Mouse (Mus musculus): ENCODE measurements around the gene Arhgef39. TPM values are rescaled to one million over a fixed set of nuclear protein-coding genes. Genes with fewer than 3 reads are reported as not detected.

The Arhgef39 gene
- polyA plus RNA-seq, 1 experiment from 2014 or later, result 33.1 TPM

DNA sequence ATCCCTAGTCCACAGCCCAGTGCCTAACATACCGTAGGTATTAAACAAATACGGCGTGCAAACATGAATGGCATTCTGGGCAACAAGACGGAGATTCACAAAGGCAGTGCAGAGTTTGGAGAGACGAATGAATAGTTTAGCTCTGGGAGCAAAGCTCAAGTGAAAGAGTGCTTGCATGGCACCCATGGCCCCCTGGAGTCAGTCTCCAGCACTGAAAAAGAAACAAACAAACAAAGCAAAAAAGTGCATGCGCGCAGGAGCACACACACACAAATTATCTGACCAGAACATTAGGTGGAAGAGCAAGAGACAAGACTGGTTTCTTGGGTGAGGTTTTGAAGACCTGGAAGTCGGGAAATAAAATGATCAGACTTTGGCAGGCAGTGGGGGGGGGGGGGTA lies 6.6 kb upstream of the Arhgef39 start:
- ATAC-seq (ENCODE audit: low FRiP score, low read depth), result no peak
- Histone ChIP-seq H3K36me3 (no peaks in the 10 kb centered on the region), H3K4me3 (no peak overlapping the region), H3K9me3 (no peaks in the 10 kb centered on the region), H3K4me2 (replicated peaks) (no peak overlapping the region), H3K4me1 (peaks cover 18% of the 10 kb centered on the region), H3K27me3 (peaks cover 54% of the 10 kb centered on the region), H3K27ac (replicated peaks) (no peak overlapping the region), H3K9ac (replicated peaks) (no peak overlapping the region)
- 68% methylated on average over 8 of the region's 8 CpGs for WGBS

DNA sequence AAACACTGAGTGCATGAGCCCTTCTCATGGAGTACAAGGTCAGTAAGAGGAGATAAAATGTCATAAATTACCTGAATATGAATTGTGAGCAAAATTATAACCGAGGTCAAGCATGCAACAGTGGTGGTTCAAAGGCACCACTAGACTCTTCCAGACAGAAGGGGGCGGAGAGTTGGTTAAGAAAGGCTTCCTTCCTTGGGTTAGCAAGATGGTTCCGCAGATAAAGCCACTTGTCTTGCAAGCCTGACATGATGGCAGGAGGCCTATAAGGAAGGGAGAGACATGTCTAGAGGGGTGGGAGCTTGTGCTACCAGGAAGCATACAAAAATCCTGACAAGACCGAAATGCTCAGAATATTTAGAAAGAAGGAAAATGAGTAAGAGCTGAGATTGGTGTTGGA lies 4.8 kb upstream of the Arhgef39 start:
- Histone ChIP-seq H3K27ac (replicated peaks) (no peak overlapping the region), H3K4me2 (replicated peaks) (no peak overlapping the region), H3K9me3 (no peaks in the 10 kb centered on the region), H3K36me3 (no peaks in the 10 kb centered on the region), H3K9ac (replicated peaks) (no peak overlapping the region), H3K4me1 (peaks cover 15% of the 10 kb centered on the region), H3K4me3 (no peak overlapping the region), H3K27me3 (peaks cover 55% of the 10 kb centered on the region)
- WGBS, result 90% methylated on average over 4 of the region's 4 CpGs
- ATAC-seq (ENCODE audit: low FRiP score, low read depth), result no peak

DNA sequence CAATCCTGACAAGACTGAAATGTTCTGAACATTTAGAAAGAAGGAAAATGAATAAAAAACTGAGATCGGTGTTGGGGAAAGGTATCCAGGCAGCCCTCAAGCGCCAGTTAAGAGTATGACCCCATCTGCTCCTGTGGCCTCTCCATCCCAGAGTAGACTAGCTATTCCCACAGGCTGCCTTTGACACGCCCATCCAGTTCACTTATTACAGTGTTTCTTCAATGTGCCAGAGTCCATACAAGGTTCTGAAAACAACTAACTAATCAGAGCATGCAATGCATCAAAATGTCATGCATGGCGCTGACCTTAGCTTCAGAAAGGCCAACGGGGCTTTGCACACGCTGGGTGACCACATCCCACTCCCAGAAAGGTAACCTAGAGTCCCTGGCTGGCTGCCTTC lies 4.0 kb upstream of the Arhgef39 start:
- Histone ChIP-seq H3K9me3 (no peaks in the 10 kb centered on the region), H3K36me3 (no peaks in the 10 kb centered on the region), H3K4me2 (replicated peaks) (no peak overlapping the region), H3K27me3 (peaks cover 48% of the 10 kb centered on the region), H3K27ac (replicated peaks) (no peak overlapping the region), H3K9ac (replicated peaks) (no peak overlapping the region), H3K4me1 (peaks cover 13% of the 10 kb centered on the region), H3K4me3 (no peak overlapping the region)
- ATAC-seq (ENCODE audit: low FRiP score, low read depth), result no peak
- WGBS, result 88% methylated on average over 6 of the region's 6 CpGs

DNA sequence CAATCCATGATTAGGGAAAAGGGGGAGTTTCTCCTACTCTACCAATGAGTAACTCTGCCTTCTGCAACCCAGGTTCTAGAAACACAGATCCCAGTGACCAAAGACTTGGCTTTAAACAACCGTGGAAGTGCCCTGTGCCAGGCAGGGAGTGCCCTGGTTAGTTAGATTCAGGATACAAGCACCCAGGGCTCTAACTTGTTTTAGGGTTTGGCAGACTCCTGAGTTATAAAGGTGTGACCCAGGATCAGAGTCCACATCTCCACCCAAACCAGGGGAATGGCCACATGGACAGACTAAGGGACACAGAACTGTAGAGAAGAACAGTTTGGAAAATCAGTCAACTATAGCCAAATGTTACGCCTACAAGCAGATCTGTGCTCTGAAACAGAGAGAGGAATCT lies 3.5 kb upstream of the Arhgef39 start:
- H3K36me3 ChIP-seq, result no peaks in the 10 kb centered on the region
- H3K27me3 ChIP-seq, result peaks cover 43% of the 10 kb centered on the region
- WGBS, result 76% methylated on average over 2 of the region's 2 CpGs

DNA sequence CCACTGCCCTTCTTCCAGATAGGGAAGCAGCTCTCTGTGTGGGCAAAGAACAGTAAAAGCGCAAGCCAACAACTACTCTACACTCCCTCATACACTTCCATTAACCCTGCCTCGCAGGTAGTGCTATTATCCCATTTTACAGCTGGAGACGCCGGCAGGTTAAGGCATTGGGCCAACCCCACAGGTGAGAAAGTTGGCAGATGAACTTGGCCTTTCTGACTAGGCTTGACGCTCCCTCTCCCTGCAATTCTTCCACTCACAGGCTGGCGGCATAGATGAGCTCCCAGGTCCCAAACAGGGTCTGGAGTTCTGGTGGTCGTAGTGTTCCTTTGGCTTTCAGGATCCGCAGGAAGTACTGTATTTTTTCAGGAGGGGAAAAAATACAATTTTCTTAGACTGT lies 512 bp downstream of the Arhgef39 start:
- no peak overlapping the region for H3K27ac ChIP-seq (replicated peaks)

More for the DNA sequence above, 3.5 kb upstream of the Arhgef39 start:
- H3K9ac ChIP-seq (replicated peaks), result no peak overlapping the region
- no peak overlapping the region for H3K27ac ChIP-seq (replicated peaks)
- peaks cover 13% of the 10 kb centered on the region for H3K4me1 ChIP-seq
- no peak for ATAC-seq (ENCODE audit: low FRiP score, low read depth)
- H3K9me3 ChIP-seq, result no peaks in the 10 kb centered on the region
- no peak overlapping the region for H3K4me3 ChIP-seq
- no peak overlapping the region for H3K4me2 ChIP-seq (replicated peaks)

DNA sequence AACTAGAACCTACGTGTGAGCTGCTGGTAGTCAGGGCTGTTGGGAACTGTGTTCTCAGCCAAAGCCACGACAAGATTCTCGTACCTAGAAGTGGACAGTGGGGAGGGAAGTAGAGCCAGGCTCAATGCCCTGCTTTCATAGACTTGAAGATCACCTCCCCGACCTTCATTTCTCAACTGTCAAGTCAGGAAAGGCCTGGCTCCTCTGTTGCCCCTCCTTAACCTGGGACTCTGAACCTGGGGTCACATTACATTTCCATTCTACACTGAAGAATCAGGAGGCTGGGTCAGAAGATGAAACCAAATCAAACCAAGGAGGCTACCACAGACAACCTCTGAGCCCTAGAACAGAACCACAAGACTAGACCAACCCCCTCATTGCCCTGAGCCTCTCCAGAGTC lies 1.5 kb downstream of the Arhgef39 start:
- H3K4me3 ChIP-seq, result peak overlapping the region; percentile 57
- H3K9me3 ChIP-seq, result no peaks in the 10 kb centered on the region
- H3K4me2 ChIP-seq (replicated peaks), result peak overlapping the region; percentile 78
- WGBS, result 79% methylated on average over 4 of the region's 4 CpGs
- ATAC-seq (ENCODE audit: low FRiP score, low read depth), result no peak
- H3K27me3 ChIP-seq, result peaks cover 38% of the 10 kb centered on the region
- 0 out of 2 replicates have a peak, but pooled peaks cover 2% of the 10 kb centered on the region for H3K36me3 ChIP-seq
- no peak overlapping the region for H3K27ac ChIP-seq (replicated peaks)
- peak overlapping the region; percentile 44 for H3K9ac ChIP-seq (replicated peaks)
- peaks cover 39% of the 10 kb centered on the region for H3K4me1 ChIP-seq

More for the DNA sequence above, 512 bp downstream of the Arhgef39 start:
- peak overlapping the region; percentile 59 for H3K9ac ChIP-seq (replicated peaks)
- 0 out of 2 replicates have a peak, but pooled peaks cover 2% of the 10 kb centered on the region for H3K36me3 ChIP-seq
- H3K4me3 ChIP-seq, result peak overlapping the region; percentile 57
- peak; percentile 25 for ATAC-seq (ENCODE audit: low FRiP score, low read depth)
- H3K4me1 ChIP-seq, result peaks cover 38% of the 10 kb centered on the region
- H3K4me2 ChIP-seq (replicated peaks), result peak overlapping the region; percentile 78
- peaks cover 42% of the 10 kb centered on the region for H3K27me3 ChIP-seq
- H3K9me3 ChIP-seq, result no peaks in the 10 kb centered on the region
- WGBS, result 15% methylated on average over 8 of the region's 8 CpGs

DNA sequence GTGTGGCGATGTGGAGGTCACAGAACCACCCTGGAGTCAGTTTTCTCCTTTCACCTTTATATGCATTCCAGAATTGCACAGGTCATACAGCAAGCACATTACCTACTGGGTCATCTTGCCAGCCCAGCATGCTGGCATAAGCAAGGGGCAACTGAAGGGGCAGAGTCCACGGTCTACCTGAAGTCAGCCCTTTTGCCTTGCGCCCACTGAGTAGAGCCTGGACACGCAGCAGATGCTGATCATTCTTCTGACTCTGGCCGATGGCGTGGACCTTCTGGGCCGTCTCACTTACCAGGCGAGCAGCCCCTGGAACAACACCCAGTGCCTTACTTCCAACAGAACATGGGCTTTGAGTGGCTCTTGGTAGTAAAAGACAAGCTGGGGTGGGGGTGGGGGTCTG lies 2.1 kb downstream of the Arhgef39 start:
- H3K36me3 ChIP-seq, result 0 out of 2 replicates have a peak, but pooled peaks cover 2% of the 10 kb centered on the region
- no peak overlapping the region; the same call in 1 of the 2 replicates for H3K4me3 ChIP-seq
- no peak overlapping the region for H3K27ac ChIP-seq (replicated peaks)
- H3K4me2 ChIP-seq (replicated peaks), result peak overlapping the region; percentile 78
- peaks cover 38% of the 10 kb centered on the region for H3K27me3 ChIP-seq
- ATAC-seq (ENCODE audit: low FRiP score, low read depth), result no peak
- H3K9me3 ChIP-seq, result no peaks in the 10 kb centered on the region
- WGBS, result 95% methylated on average over 8 of the region's 8 CpGs
- H3K4me1 ChIP-seq, result peaks cover 39% of the 10 kb centered on the region
- H3K9ac ChIP-seq (replicated peaks), result no peak overlapping the region

DNA sequence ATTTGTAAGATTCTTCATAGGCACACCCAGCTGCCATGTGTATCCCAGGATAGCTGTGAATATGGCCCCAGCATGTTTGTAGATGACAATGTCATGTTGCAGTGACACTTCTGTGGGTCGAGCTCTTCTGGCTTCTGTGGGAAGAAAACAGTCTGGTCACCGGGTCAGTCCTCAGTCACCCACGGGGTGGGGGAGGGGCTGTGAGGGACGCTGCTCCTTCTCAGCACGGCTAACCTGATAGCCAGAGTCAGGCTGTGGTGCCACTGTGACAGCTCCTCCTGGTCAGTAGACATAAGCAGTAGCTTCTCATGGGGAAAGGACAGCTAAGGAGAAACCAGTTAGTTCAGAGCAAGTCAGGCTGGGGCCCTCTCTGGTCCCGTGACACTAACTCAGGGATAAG lies 2.9 kb downstream of the Arhgef39 start:
- Histone ChIP-seq H3K4me3 (no peak overlapping the region), H3K9me3 (no peaks in the 10 kb centered on the region), H3K4me2 (replicated peaks) (no peak overlapping the region), H3K27ac (replicated peaks) (no peak overlapping the region; the same call in 1 of the 2 replicates), H3K27me3 (peaks cover 34% of the 10 kb centered on the region), H3K9ac (replicated peaks) (no peak overlapping the region; the same call in 1 of the 2 replicates), H3K4me1 (peaks cover 39% of the 10 kb centered on the region), H3K36me3 (0 out of 2 replicates have a peak, but pooled peaks cover 2% of the 10 kb centered on the region)
- 50% methylated on average over 6 of the region's 6 CpGs for WGBS
- ATAC-seq (ENCODE audit: low FRiP score, low read depth), result no peak

DNA sequence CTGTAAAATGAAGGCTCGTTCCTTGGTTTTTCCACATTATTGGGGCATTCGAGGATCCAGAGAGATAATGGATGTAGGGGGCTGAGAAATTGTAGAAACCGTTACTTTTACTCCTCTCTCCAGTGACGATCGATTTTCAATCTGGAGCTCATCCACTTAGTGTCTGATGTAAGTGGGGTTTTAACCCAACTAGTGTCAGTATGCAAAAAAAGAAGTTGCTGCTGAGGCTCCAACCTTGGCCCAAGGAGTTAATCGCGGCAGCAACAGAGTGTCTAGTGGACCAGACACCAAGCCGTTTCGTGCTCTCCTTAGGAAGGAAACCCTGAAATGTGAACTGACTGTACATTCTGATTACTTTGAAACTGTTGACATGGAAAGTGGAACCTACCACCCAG lies 5.7 kb downstream of the Arhgef39 start:
- H3K36me3 ChIP-seq, result 0 out of 2 replicates have a peak, but pooled peaks cover 2% of the 10 kb centered on the region
- H3K27me3 ChIP-seq, result peaks cover 20% of the 10 kb centered on the region
- peak overlapping the region; percentile 76 for H3K9ac ChIP-seq (replicated peaks)
- H3K4me1 ChIP-seq, result peaks cover 36% of the 10 kb centered on the region
- no peak for ATAC-seq (ENCODE audit: low FRiP score, low read depth)
- WGBS, result 3% methylated on average over 9 of the region's 9 CpGs
- H3K9me3 ChIP-seq, result no peaks in the 10 kb centered on the region
- H3K4me3 ChIP-seq, result peak overlapping the region; percentile 65
- peak overlapping the region; percentile 66 for H3K4me2 ChIP-seq (replicated peaks)
- H3K27ac ChIP-seq (replicated peaks), result peak overlapping the region; percentile 90

DNA sequence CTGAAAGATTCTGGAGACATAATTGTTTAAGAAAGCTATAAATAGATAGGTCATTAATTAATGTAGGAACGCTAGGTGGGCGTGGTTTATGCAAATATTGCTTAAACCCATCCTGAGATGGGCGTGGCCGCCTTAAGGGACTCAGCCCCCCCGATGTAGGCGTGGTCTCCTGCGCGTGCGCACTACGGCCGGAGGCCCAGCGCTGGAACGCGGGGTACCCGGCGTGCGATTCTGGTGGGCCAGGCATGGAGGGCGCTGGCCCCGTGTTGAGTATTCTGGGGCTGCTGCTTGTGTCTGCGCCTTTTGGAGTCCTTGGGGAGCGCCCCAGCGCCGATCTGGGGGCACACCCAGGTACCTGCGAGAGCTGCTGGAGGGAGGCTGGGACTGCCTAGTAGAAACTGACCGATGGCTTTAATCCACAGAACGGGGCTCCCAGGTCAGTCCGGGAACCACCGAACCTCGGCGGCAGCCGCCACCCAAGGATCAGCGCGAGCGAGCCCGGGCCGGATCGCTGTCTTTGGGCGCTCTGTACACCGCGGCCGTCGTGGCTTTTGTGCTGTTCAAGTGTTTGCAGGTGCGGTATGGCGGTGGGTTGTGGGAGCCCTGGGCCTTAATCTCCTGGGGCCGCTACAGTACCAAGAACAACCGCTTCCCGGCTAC lies 6.2 kb downstream of the Arhgef39 start:
- under 1% methylated on average over 47 of the region's 47 CpGs for WGBS
- peaks cover 20% of the 10 kb centered on the region for H3K27me3 ChIP-seq
- peak overlapping the region; percentile 65 for H3K4me3 ChIP-seq
- peak overlapping the region; percentile 66 for H3K4me2 ChIP-seq (replicated peaks)
- H3K36me3 ChIP-seq, result 0 out of 2 replicates have a peak, but pooled peaks cover 2% of the 10 kb centered on the region
- peaks cover 31% of the 10 kb centered on the region for H3K4me1 ChIP-seq
- H3K9ac ChIP-seq (replicated peaks), result peak overlapping the region; percentile 76
- H3K27ac ChIP-seq (replicated peaks), result peak overlapping the region; percentile 90
- peak; percentile 88 for ATAC-seq (ENCODE audit: low FRiP score, low read depth)
- H3K9me3 ChIP-seq, result no peaks in the 10 kb centered on the region

DNA sequence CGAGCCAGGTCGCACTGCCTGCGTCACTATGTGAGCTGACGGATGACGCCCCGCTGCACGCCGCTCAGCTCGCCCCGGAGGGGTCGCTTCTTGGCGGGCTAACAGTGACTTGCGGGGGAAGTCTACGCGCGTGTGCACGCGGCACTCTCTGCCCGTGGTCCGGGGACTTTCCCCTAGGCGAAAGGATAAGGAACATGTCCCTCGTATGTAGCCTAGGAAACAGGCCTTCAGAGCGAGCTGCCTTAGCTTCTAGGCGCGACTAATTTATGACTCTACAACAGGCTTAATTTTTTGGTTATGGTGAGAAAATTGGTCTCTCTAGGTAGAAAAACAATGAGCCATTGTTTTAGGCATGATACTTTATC lies 6.7 kb downstream of the Arhgef39 start, which contains the start of gene Ccdc107:
Gene Ccdc107, plus strand, starts transcription at position 80 of the 365 bp plus-strand sequence.
- no peaks in the 10 kb centered on the region for H3K9me3 ChIP-seq
- peak within 1 kb of the TSS; percentile 66 for H3K4me2 ChIP-seq (replicated peaks)
- H3K27me3 ChIP-seq, result peaks cover 20% of the 10 kb centered on the region
- ATAC-seq (ENCODE audit: low FRiP score, low read depth), result peak; percentile 96
- H3K9ac ChIP-seq (replicated peaks), result peak within 1 kb of the TSS; percentile 76
- H3K4me3 ChIP-seq, result peak within 1 kb of the TSS; percentile 65
- H3K27ac ChIP-seq (replicated peaks), result peak within 1 kb of the TSS; percentile 90
- 0 out of 2 replicates have a peak, but pooled peaks cover 2% of the 10 kb centered on the region for H3K36me3 ChIP-seq
- under 1% methylated on average over 25 of the region's 25 CpGs for WGBS
- H3K4me1 ChIP-seq, result peaks cover 26% of the 10 kb centered on the region

DNA sequence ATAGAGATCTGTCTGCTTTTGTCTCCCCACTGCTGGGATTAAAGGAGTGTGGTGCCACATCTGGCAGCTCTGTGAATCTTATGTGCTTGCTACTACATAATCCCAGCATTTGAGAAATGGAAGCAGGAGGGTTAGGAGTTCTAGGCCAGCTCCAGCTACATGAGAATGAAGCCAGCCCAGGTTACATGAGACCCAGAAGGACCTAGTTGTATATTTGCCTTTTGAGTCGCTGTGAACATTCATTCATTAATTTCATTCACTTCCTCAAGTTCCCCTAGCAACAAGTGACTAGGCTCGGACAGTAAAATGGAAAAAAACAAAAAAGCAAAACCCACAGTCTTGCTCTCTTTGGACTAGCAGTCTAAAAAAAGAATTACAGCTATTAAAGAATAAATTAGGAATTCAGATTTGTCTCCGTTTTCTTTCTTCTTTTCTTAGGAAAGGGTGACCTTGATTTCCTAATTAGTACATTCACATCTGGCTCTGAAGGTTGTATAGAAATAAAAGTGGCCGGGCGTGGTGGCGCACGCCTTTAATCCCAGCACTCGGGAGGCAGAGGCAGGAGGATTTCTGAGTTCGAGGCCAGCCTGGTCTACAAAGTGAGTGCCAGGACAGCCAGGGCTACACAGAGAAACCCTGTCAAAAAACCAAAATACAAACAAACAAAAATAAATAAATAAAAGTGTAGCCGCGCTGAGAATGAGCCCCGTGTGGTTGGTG lies 7.2 kb downstream of the Arhgef39 start:
- Histone ChIP-seq H3K27ac (replicated peaks) (peak overlapping the region; percentile 90), H3K4me2 (replicated peaks) (peak overlapping the region; percentile 66), H3K9ac (replicated peaks) (no peak overlapping the region), H3K4me3 (peak overlapping the region; percentile 65), H3K36me3 (0 out of 2 replicates have a peak, but pooled peaks cover 2% of the 10 kb centered on the region), H3K4me1 (peaks cover 20% of the 10 kb centered on the region), H3K27me3 (peaks cover 16% of the 10 kb centered on the region), H3K9me3 (no peaks in the 10 kb centered on the region)
- ATAC-seq (ENCODE audit: low FRiP score, low read depth), result no peak
- 45% methylated on average over 12 of the region's 12 CpGs for WGBS
